Mouse (Mus musculus) midbrain, postnatal 0 days (tissue): ENCODE measurements around the gene Gm42906. TPM values are rescaled to one million over a fixed set of nuclear protein-coding genes. Genes with fewer than 3 reads are reported as not detected.
A peak's percentile ranks its signal among the peaks of the same experiment; 100 is the strongest.

ENCODE experiments used
- ATAC-seq: fragments of 200-750 bp; cut with Nextera tagmentation; 2 replicates; pipeline ENCODE4 v1.8.0; 2017; ENCODE audit warnings: moderate number of reproducible peaks, mild to moderate bottlenecking, moderate TSS enrichment, moderate library complexity; ENCODE audit not compliant: low FRiP score
- DNase-seq: peaks from one replicate; pipeline ENCODE4 v3.0.0-alpha.2; 2015; ENCODE audit warnings: low spot score
- H3K27ac ChIP-seq: fragments of 300-500 bp; sonication (generic); 2 replicates; pipeline ENCODE4 v1.5.1; 2014; ENCODE audit warnings: low read depth, mild to moderate bottlenecking, low read length, mixed read lengths
- H3K27me3 ChIP-seq: fragments of 300-500 bp; sonication (generic); 2 replicates; pipeline ENCODE4 v1.6.1; 2014; ENCODE audit warnings: low read length, control low read depth, mixed read lengths; ENCODE audit not compliant: insufficient read depth
- H3K36me3 ChIP-seq: fragments of 300-500 bp; sonication (generic); 2 replicates; pipeline ENCODE4 v1.6.1; 2014; ENCODE audit warnings: low read length, control low read depth, mixed read lengths; ENCODE audit not compliant: insufficient read depth
- H3K4me1 ChIP-seq: fragments of 300-500 bp; sonication (generic); 2 replicates; pipeline ENCODE4 v1.6.1; 2014; ENCODE audit warnings: mild to moderate bottlenecking, control low read depth, antibody characterized with exemption, low read length, mixed read lengths; ENCODE audit not compliant: insufficient read depth
- H3K4me2 ChIP-seq: fragments of 300-500 bp; sonication (generic); 2 replicates; pipeline ENCODE4 v1.6.1; 2014; ENCODE audit warnings: low read depth, mild to moderate bottlenecking, low read length, mixed read lengths; ENCODE audit not compliant: poor library complexity, severe bottlenecking
- H3K4me3 ChIP-seq: fragments of 300-500 bp; sonication (generic); 2 replicates; pipeline ENCODE4 v1.5.1; 2014; ENCODE audit warnings: low read depth, mild to moderate bottlenecking, low read length, moderate library complexity
- H3K9ac ChIP-seq: fragments of 300-500 bp; sonication (generic); replicated peaks from 2 replicates; pipeline ENCODE4 v1.6.1; 2014; ENCODE audit warnings: mild to moderate bottlenecking, low read length, moderate library complexity, mixed read lengths; ENCODE audit not compliant: poor library complexity, severe bottlenecking
- H3K9me3 ChIP-seq: fragments of 300-500 bp; sonication (generic); 2 replicates; pipeline ENCODE4 v1.6.1; 2016; ENCODE audit warnings: low read length, control low read depth
- CTCF ChIP-seq: IDR thresholded peaks from 2 replicates; pipeline ENCODE4 v1.5.1; 2016; ENCODE audit warnings: antibody characterized with exemption, mild to moderate bottlenecking
- WGBS: fragments of 180-500 bp; shearing (Covaris S2); extraction: QIAGEN DNeasy Blood & Tissue Kit; methylation state at CpG from one replicate; pipeline ENCODE4 v1.1.7; 2014; 5-methylcytosine and 5-hydroxymethylcytosine counted together
- polyA plus RNA-seq: library from polyadenylated mRNA; unstranded; fragments of >200 nt; fragmentation: Nextera tagmentation; extraction: Ambion mirVana; gene quantifications from 2 replicates; pipeline ENCODE4 v1.2.1, GENCODE M21; 2015
- total RNA-seq: library from RNA; depleted of rRNA; stranded (reverse); fragments of >200 nt; gene quantifications from 2 replicates; pipeline ENCODE4 v1.2.3, GENCODE M21; 2014

Gene Gm42906
- total and polyA plus RNA-seq, 2 experiments from 2014 or later, result not detected

GRCm38 (mm10) chr5:151252213-151252612, 175.8 kb downstream of the Gm42906 start:
- no peak for ATAC-seq

GRCm38 (mm10) chr5:151251656-151252055, 176.3 kb downstream of the Gm42906 start:
- H3K9me3 ChIP-seq, result no peaks in the 10 kb centered on the region
- ATAC-seq (no peak), DNase-seq (no peak)
- H3K4me2 ChIP-seq, result no peak overlapping the region
- H3K36me3 ChIP-seq, result no peaks in the 10 kb centered on the region
- no peaks in the 10 kb centered on the region for H3K4me1 ChIP-seq
- TF ChIP-seq CTCF, result no peak
- no peaks in the 10 kb centered on the region for H3K27me3 ChIP-seq
- WGBS, result 95% methylated on average over 8 of the region's 8 CpGs
- H3K4me3 ChIP-seq, result no peak overlapping the region
- H3K27ac ChIP-seq, result no peak overlapping the region
- no peak overlapping the region for H3K9ac ChIP-seq

More at GRCm38 (mm10) chr5:151252213-151252612, 175.8 kb downstream of the Gm42906 start:
- Histone ChIP-seq H3K4me1 (no peaks in the 10 kb centered on the region), H3K4me3 (no peak overlapping the region), H3K27me3 (no peaks in the 10 kb centered on the region), H3K4me2 (no peak overlapping the region), H3K27ac (no peak overlapping the region), H3K36me3 (no peaks in the 10 kb centered on the region), H3K9me3 (no peaks in the 10 kb centered on the region), H3K9ac (no peak overlapping the region)
- WGBS, result 52% methylated on average over 8 of the region's 8 CpGs
- TF ChIP-seq CTCF, result peak; percentile 59
- DNase-seq, result peak; percentile 33

- ATAC-seq (no peak), DNase-seq (no peak)
- Histone ChIP-seq H3K27me3 (no peaks in the 10 kb centered on the region), H3K9me3 (no peaks in the 10 kb centered on the region), H3K9ac (no peak overlapping the region), H3K27ac (no peak overlapping the region), H3K4me2 (no peak overlapping the region), H3K36me3 (no peaks in the 10 kb centered on the region), H3K4me3 (no peak overlapping the region), H3K4me1 (no peaks in the 10 kb centered on the region)
- WGBS, result 73% methylated on average over 10 of the region's 10 CpGs
- no peak for TF ChIP-seq CTCF
Observed at GRCm38 (mm10) chr5:151248671-151249620, 179.0 kb downstream of the Gm42906 start.

GRCm38 (mm10) chr5:151248084-151248483, 179.9 kb downstream of the Gm42906 start:
- DNase-seq (no peak), ATAC-seq (no peak)
- Histone ChIP-seq H3K4me2 (no peak overlapping the region), H3K9ac (no peak overlapping the region), H3K9me3 (no peaks in the 10 kb centered on the region), H3K4me3 (no peak overlapping the region), H3K4me1 (no peaks in the 10 kb centered on the region), H3K27me3 (no peaks in the 10 kb centered on the region), H3K27ac (no peak overlapping the region; the same call in 1 of the 2 replicates), H3K36me3 (no peaks in the 10 kb centered on the region)
- no peak for TF ChIP-seq CTCF
- WGBS, result 70% methylated on average over 2 of the region's 2 CpGs

- no peak for ATAC-seq
- WGBS, result 64% methylated on average over 11 of the region's 11 CpGs
- H3K27ac ChIP-seq, result peak overlapping the region; percentile 12; the same call in 1 of the 2 replicates
- H3K4me2 ChIP-seq, result no peak overlapping the region
- no peak for DNase-seq
- no peak overlapping the region for H3K9ac ChIP-seq
- no peaks in the 10 kb centered on the region for H3K27me3 ChIP-seq
- no peaks in the 10 kb centered on the region for H3K36me3 ChIP-seq
- H3K4me1 ChIP-seq, result no peaks in the 10 kb centered on the region
- no peak for TF ChIP-seq CTCF
- H3K4me3 ChIP-seq, result no peak overlapping the region
- H3K9me3 ChIP-seq, result no peaks in the 10 kb centered on the region
Observed at GRCm38 (mm10) chr5:151247115-151247875, 180.7 kb downstream of the Gm42906 start.

- Histone ChIP-seq H3K9me3 (no peaks in the 10 kb centered on the region), H3K27me3 (no peaks in the 10 kb centered on the region), H3K36me3 (no peaks in the 10 kb centered on the region), H3K4me3 (no peak overlapping the region), H3K27ac (no peak overlapping the region), H3K9ac (no peak overlapping the region), H3K4me2 (no peak overlapping the region), H3K4me1 (no peaks in the 10 kb centered on the region)
- WGBS, result 88% methylated on average over 2 of the region's 2 CpGs
- no peak for TF ChIP-seq CTCF
- ATAC-seq (no peak), DNase-seq (no peak)
Observed at GRCm38 (mm10) chr5:151246287-151246686, 181.7 kb downstream of the Gm42906 start.
